Mouse (Mus musculus) left cerebral cortex, adult 18-20 months (tissue): Measurements from ENCODE around the gene 1810010H24Rik. TPM values are rescaled to one million over a fixed set of nuclear protein-coding genes. Genes with fewer than 3 reads are reported as not detected.
A peak's percentile ranks its signal among the peaks of the same experiment; 100 is the strongest.
"Not testable (repeated sequence)": the region's sequence is repeated elsewhere in the genome, so short reads cannot be mapped to it uniquely, and the experiment has no call there.

Source experiments
- DNase-seq, 2 experiments: peaks; one replicate each; pipeline ENCODE4 v3.0.0; 2021 to 2022; ENCODE audit warnings: low spot score in 2 of 2, mixed read lengths in 1 of 2
- long read RNA-seq, 2 experiments: library from polyadenylated mRNA; stranded (forward); transcript quantifications; one replicate each; pipeline ENCODE4 v2.0.0; 2021
- total RNA-seq, 2 experiments: library from RNA; stranded (reverse); gene quantifications; 2 replicates each; pipeline ENCODE4 v1.2.3; 2021

Gene 1810010H24Rik
- total RNA-seq = 1 to 10 TPM; 3.2 to 4.7 TPM
- long read RNA-seq, experiment 1, partial matches to known transcripts = 3 of 4 reads
- long read RNA-seq, experiment 1, other reads (novel, unspliced or antisense) = 1 of 4 reads
- long read RNA-seq, experiment 2, partial matches to known transcripts = 3 of 5 reads
- long read RNA-seq, experiment 2, other reads (novel, unspliced or antisense) = 2 of 5 reads

DNA sequence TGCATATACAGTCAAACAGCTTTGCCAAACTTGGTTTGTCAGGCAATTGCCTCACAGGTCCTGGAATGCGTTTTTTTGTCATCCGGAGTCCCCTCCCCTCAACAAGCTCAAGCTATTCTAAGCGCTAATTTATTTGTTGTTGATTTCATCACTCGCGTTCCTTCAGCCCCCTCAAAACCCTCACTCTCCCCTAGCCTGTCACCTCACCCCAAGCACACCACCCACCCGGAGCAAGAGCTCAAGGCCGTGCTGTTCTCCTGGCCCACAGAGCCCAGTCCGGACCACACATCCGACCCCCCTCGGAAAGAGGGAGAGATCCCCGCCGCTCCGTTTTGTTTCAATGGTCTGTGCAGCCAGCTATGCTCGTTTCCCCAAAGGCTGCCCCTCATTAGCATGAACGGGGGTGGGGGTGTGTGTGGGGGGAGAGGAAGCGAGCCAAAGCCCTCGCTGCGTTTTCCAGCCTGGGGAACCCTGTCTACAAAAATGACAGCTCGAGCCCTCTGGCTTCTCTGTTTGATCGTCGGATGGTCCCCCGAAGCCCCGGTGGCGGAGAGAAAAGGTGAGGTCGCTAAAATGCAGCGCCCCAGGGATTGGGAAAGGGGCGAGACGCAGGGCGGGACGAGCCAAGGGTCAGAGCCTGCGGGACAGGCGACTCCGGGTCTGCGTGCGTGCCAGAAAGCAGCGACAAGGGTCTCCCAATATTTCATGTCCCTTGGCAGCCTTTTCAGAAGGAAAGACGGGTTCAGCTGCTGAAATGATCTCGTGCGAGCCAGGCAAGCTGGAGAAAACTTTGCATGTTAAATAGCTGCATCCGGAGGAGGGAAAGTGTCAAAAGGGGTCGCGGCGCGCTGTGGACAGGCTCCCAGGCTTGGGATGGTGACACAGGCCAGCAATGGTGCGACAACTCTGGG, at the start of gene 1810010H24Rik:
Gene 1810010H24Rik, plus strand, starts transcription at position 271 of the 911 bp plus-strand sequence.
- no peak for DNase-seq

GRCm38 (mm10) chr11:106976194-106976593, 49.3 kb upstream of the 1810010H24Rik start:
- no peak for DNase-seq

GRCm38 (mm10) chr11:106980455-106980854, 45.0 kb upstream of the 1810010H24Rik start:
- peak; percentile 46 to 60 for DNase-seq

- DNase-seq = no peak
Measured at GRCm38 (mm10) chr11:106981787-106982186, 43.7 kb upstream of the 1810010H24Rik start.

- no peak for DNase-seq
Measured at GRCm38 (mm10) chr11:106982351-106982750, 43.1 kb upstream of the 1810010H24Rik start.

GRCm38 (mm10) chr11:106985979-106986604, 39.4 kb upstream of the 1810010H24Rik start:
- not testable (repeated sequence) for DNase-seq

GRCm38 (mm10) chr11:106987384-106987783, 38.1 kb upstream of the 1810010H24Rik start:
- DNase-seq = no peak

DNA sequence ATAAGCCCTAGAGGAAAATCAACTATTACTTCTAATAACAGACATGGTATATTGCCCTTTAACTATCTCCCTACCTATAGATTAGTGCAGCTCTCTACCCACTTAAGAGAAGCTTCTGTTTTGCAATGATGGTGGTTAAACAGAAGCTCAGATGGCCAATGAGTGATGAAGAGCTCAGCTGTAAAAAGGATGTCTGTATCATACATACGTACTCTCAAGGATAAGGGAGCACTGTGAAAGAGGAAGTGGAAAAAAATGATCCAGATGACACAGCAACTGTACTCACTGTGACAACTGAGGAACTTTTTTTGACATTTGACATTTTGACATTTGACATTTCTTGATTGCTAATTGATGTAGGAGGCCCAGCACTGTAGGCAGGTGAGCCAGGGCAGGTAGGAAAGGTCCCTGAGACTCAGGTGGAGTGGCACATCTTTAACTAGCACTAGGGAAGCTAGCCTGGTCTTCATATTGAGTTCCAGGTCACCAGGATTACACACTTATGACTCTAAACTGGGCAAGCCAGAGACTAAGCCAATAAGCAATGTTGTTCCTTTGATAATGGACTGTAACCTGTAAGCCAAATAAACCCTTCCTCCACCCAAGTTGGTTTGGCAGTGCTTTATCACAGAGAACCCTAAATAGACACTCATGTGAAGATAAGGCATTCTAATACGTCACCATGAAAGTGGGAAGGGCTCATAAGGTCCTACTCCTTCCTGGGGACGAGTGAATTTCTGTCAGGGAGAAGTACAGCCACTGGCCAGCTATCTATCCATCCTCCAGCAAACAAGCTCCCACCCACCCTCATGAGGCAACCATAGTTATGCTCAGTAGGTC, 31.0 kb upstream of the 1810010H24Rik start:
- DNase-seq = no peak

DNA sequence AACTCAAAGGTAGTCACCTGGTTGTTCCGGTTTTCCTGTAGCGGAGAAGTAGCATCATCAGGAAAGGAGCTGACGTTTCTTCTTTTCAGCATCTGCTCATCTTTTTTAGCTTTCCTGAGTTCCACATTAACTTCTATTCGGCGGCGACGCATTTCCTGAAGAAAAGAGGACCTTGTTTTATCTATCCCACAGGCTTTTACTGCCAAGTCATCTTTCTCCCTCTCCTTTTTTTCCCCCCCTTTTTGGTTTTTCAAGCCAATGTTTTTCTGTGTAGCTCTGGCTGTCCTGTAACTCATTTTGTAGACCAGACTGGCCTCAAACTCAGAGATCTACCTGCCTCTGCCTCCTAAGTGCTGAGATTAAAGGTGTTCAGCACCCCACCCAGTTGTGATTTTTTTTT, 29.0 kb upstream of the 1810010H24Rik start:
- not testable (repeated sequence) for DNase-seq

GRCm38 (mm10) chr11:106997976-106998375, 27.5 kb upstream of the 1810010H24Rik start:
- no peak for DNase-seq

DNA sequence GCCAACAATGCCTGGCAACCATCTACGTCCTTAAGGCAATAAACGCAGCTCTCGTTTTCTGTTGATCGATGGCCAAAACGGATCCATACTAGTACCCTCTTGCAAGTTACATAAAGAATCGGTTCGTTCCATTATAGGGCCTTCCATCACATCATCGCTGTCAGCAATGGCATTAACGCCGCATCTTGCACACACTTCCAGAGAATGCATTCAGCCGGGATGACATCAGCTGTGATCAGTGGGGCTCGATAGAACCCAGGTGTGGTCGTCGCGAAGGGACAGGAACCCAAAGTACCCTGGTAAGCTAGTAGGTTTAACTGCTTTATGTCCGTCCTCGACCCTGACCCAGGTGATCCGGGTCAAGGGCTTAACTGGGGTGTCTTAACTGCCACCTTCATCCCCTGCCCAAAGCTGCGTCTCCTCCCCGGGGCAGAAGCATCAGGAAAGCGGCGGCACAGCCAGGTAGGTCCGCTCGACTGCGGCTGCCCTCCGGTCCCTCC, 26.8 kb upstream of the 1810010H24Rik start:
- peak; percentile 15 to 19 for DNase-seq

DNA sequence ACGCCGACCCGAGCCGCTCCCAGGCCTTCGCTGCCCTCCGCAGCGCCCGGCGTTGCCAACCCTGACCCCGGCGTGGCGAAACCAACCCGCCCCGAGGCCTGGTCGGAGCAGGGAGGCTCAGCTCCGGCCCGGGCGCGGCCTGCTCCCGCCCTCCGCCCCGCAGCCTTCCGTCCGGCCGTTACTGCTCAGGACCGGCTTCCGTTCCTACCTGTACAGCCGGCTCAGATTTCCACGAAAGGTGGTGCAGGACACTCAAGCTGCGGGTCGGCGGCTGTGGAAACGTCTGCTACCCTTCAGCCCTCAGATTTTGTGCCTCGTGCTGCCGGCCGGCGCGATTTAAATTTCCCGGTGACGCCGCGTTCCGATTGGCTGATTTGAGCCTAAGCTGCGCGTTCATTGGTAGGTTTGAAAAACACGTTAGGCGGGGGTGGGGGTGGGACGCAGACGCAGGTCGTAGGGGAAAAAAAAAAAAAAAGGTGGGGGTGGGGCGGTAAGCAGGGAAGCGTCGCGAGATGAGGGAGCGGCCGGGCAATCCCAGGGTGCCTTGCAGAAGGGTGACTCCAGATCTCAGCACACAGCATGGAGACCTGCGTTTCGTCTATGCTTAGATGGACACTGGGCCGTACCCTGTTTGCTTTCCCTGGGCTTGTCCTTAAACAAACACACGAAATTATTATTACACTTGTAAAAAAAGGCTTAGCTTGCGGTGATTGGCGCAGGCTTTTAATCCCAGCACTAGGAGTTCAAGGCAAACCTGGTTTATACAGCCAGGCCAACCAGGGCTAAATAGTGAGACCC, 26.1 kb upstream of the 1810010H24Rik start, which contains the start of gene Kpna2:
Gene Kpna2, minus strand, starts transcription at position 391 of the 798 bp plus-strand sequence.
- peak; percentile 87 to 88 for DNase-seq

GRCm38 (mm10) chr11:106999949-107000513, 25.4 kb upstream of the 1810010H24Rik start:
- no peak for DNase-seq

- DNase-seq = no peak
Measured at GRCm38 (mm10) chr11:107001760-107002675, 23.5 kb upstream of the 1810010H24Rik start.

DNA sequence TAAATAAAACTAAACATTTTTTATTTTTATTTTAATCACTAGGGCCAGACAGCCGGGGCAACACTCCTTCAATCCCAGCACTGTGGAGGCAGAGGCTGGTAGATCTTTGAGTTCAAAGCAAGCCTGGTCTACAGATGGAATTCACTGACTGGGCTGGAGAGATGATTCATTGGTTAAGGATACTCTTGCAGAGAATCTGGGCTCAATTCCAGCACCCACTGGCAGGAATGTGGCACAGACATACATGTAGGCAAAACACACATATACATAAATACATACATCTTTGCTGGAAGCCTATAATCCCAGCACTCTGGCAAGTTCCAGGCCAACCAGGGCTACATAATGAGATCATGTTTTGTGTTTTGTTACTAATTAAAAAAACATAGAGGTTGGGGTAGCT, 19.9 kb upstream of the 1810010H24Rik start:
- DNase-seq = no peak

GRCm38 (mm10) chr11:107010447-107010846, 15.0 kb upstream of the 1810010H24Rik start:
- DNase-seq = no peak

DNA sequence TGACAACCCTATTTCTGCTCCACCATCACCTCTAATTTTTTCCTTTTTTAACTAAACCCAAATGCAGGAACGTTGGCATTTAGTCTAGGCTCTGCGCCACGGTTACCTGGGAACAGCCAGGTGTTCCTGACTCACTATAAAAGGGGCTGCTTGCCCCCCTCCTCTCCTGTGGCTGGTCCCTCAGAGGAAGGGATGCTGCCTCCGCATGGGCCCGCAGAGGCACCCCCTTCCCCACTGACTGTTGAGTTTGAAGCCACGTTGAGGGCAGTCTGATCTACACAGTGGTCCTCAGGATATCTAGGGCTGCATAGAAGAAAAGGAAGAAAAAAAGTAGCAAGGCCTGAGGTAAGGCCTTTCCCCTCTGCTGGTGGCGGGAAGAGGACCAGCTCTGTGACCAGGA, 14.3 kb upstream of the 1810010H24Rik start:
- DNase-seq = no peak

GRCm38 (mm10) chr11:107011669-107012323, 13.7 kb upstream of the 1810010H24Rik start:
- DNase-seq = no peak
